Mouse (Mus musculus): ENCODE results near the gene Ubp1. TPM values are rescaled to one million over a fixed set of nuclear protein-coding genes. Genes with fewer than 3 reads are reported as not detected.
A peak's percentile ranks its signal among the peaks of the same experiment; 100 is the strongest.

The Ubp1 gene
- polyA plus RNA-seq, 1 experiment from 2014 or later = 47.6 TPM

DNA sequence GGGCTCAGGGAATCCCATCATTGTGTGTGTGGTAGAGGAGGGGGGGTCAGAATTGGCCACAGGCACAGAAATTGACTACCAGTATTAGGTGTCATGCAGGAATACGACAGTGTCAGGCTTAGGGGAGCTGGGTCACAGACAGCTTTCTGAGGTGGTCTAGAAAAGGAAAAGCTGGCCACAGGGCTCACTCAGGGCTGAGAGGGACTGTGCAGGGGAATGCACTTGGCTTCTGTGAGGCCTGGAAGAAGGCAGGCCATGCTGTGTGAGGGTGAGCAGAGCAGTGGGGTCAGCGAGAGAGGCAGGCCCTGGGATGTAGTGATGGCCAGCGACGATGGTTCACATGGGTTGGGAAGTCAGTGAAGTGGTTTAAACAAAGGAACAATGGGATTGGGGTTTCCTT, 43.1 kb downstream of the Ubp1 start:
- H3K4me2 ChIP-seq = no peak overlapping the region
- no peak overlapping the region for H3K27ac ChIP-seq
- no peak overlapping the region for H3K4me3 ChIP-seq (replicated peaks)
- no peaks in the 10 kb centered on the region for H3K4me1 ChIP-seq
- peaks cover 87% of the 10 kb centered on the region for H3K36me3 ChIP-seq (replicated peaks)
- H3K27me3 ChIP-seq = no peaks in the 10 kb centered on the region
- 66% methylated on average over 4 of the region's 4 CpGs for WGBS
- no peak overlapping the region for H3K9ac ChIP-seq
- no peak for ATAC-seq (ENCODE audit: low FRiP score)
- no peaks in the 10 kb centered on the region for H3K9me3 ChIP-seq

DNA sequence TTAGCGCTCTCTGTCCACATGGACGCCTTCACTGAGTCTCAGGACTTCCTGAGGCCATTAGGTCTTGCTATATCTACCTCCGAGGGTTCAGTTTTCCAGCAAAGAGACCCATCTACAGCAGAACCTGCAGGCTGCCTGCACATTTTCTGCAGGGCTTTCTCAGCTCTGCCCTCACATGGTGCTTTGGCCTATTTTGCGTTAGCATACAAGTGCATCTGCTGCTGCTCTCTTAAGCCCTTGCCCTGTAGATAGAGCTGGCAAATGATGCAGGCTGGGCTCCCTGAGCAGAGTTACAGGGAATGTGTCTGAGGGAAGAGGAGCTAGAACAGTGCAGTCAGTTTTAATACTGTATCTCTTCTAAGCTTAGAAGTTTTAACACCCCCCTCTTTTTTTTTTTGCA, 44.2 kb downstream of the Ubp1 start:
- WGBS = 92% methylated on average over 4 of the region's 4 CpGs
- Histone ChIP-seq H3K4me3 (replicated peaks) (no peak overlapping the region), H3K4me1 (no peaks in the 10 kb centered on the region), H3K9me3 (no peaks in the 10 kb centered on the region), H3K27me3 (no peaks in the 10 kb centered on the region), H3K4me2 (no peak overlapping the region), H3K9ac (no peak overlapping the region), H3K36me3 (replicated peaks) (peaks cover 87% of the 10 kb centered on the region), H3K27ac (no peak overlapping the region)
- ATAC-seq (ENCODE audit: low FRiP score) = no peak

GRCm38 (mm10) chr9:113975442-113975841, 44.7 kb downstream of the Ubp1 start:
- H3K9me3 ChIP-seq = no peaks in the 10 kb centered on the region
- WGBS = 85% methylated on average over 7 of the region's 7 CpGs
- no peak for ATAC-seq (ENCODE audit: low FRiP score)
- H3K4me3 ChIP-seq (replicated peaks) = no peak overlapping the region
- no peak overlapping the region for H3K9ac ChIP-seq
- no peak overlapping the region for H3K27ac ChIP-seq
- no peaks in the 10 kb centered on the region for H3K4me1 ChIP-seq
- H3K36me3 ChIP-seq (replicated peaks) = peaks cover 82% of the 10 kb centered on the region
- H3K4me2 ChIP-seq = no peak overlapping the region
- no peaks in the 10 kb centered on the region for H3K27me3 ChIP-seq

DNA sequence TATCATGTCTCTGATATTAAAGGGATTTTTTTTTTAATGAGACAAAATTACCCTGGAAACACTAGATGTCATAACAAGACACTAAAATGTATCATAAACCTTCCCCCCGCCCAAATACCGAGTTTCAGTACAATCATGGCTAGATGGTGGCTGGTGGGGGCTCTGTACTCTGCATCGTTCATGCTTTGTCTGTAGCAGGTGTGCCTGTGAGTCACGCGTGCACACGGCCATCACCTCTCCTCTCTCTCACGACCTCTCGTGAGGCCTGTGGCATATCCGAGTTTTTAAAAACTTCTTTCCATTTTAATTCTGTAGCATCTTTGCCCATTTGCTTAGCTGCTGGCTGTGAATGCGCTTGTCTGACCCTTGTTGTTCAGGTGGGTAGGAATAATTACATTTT, 45.5 kb downstream of the Ubp1 start:
- no peak overlapping the region for H3K9ac ChIP-seq
- H3K9me3 ChIP-seq = no peaks in the 10 kb centered on the region
- H3K27ac ChIP-seq = no peak overlapping the region
- 96% methylated on average over 10 of the region's 10 CpGs for WGBS
- no peak for ATAC-seq (ENCODE audit: low FRiP score)
- H3K4me3 ChIP-seq (replicated peaks) = no peak overlapping the region
- H3K27me3 ChIP-seq = no peaks in the 10 kb centered on the region
- H3K36me3 ChIP-seq (replicated peaks) = peaks cover 74% of the 10 kb centered on the region
- peaks cover 5% of the 10 kb centered on the region for H3K4me1 ChIP-seq
- H3K4me2 ChIP-seq = no peak overlapping the region

GRCm38 (mm10) chr9:113977225-113977840, 46.6 kb downstream of the Ubp1 start:
- no peaks in the 10 kb centered on the region for H3K9me3 ChIP-seq
- 87% methylated on average over 11 of the region's 11 CpGs for WGBS
- no peak overlapping the region for H3K4me3 ChIP-seq (replicated peaks)
- H3K27ac ChIP-seq = no peak overlapping the region
- H3K36me3 ChIP-seq (replicated peaks) = peaks cover 69% of the 10 kb centered on the region
- H3K4me2 ChIP-seq = no peak overlapping the region
- ATAC-seq (ENCODE audit: low FRiP score) = no peak
- H3K4me1 ChIP-seq = peaks cover 9% of the 10 kb centered on the region
- no peak overlapping the region for H3K9ac ChIP-seq
- no peaks in the 10 kb centered on the region for H3K27me3 ChIP-seq

DNA sequence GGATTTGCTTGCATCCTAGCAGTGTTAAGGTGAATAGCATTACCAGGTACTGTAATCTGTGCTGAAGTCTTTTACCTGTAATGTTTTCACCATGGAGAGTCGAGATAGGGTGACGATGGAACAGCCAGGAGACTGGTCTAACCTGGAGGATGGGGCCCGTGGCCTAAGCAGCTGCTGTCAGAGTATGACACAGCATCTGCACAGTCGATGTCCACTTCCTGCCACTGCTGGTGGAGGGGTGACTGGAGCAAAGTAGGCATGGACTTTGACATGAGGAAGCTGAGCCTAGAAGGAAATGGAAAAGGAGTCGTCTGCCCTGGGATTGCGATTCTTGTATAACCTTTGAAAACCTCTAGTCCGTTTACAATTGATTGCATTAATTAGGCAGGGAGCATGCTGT, 47.9 kb downstream of the Ubp1 start:
- H3K9me3 ChIP-seq = no peaks in the 10 kb centered on the region
- no peak overlapping the region for H3K9ac ChIP-seq
- ATAC-seq (ENCODE audit: low FRiP score) = no peak
- no peak overlapping the region for H3K4me3 ChIP-seq (replicated peaks)
- H3K36me3 ChIP-seq (replicated peaks) = peaks cover 59% of the 10 kb centered on the region
- 84% methylated on average over 7 of the region's 7 CpGs for WGBS
- no peaks in the 10 kb centered on the region for H3K27me3 ChIP-seq
- H3K4me1 ChIP-seq = peaks cover 9% of the 10 kb centered on the region
- H3K4me2 ChIP-seq = no peak overlapping the region
- H3K27ac ChIP-seq = no peak overlapping the region

- Histone ChIP-seq H3K4me1 (peaks cover 9% of the 10 kb centered on the region), H3K27me3 (no peaks in the 10 kb centered on the region), H3K36me3 (replicated peaks) (peaks cover 57% of the 10 kb centered on the region), H3K9ac (no peak overlapping the region), H3K27ac (no peak overlapping the region), H3K4me3 (replicated peaks) (no peak overlapping the region), H3K9me3 (no peaks in the 10 kb centered on the region), H3K4me2 (no peak overlapping the region)
- ATAC-seq (ENCODE audit: low FRiP score) = no peak
- WGBS = 90% methylated on average over 13 of the region's 13 CpGs
These were observed 48.6 kb downstream of the Ubp1 start for GRCm38 (mm10) chr9:113979356-113979755.

DNA sequence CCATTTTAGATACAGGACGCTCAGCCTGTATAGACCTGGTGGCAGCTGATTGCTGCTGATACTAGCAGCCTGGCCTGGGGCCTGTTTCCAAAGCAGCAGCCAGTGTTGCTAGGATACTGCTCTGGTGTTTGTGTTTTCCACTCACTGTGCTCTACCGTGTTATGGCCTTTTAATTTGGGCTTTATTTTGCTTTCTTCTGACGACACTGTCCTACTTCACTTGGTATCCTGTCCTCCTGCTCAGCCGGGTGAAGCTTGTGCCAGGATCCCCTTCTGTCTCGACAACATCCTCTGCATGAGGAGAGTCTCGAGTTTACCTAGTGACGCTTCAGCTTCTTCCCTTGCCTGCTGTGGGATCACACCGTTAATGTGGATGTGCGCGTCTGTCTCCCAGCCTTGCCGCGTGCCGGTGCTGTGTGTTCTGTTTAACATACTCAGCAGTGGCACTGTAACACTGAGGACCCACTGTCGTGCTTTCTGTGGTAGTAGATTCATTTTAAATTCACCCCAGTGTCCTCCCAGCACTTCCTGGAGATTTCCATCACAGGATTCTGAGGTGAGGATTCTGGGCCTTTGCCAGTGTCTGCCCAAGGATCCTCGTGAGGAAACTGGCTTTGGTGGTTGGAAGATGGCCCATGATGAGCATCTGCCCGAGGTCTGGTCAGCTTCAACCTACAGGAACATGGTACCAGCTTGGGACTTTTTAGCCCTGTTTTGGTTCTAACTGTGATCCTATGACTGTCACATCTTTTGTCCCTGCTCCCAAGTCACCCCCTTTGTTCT, 50.6 kb downstream of the Ubp1 start:
- peak overlapping the region; percentile 69 for H3K27ac ChIP-seq
- no peaks in the 10 kb centered on the region for H3K9me3 ChIP-seq
- H3K4me2 ChIP-seq = no peak overlapping the region
- peak; percentile 64 for ATAC-seq (ENCODE audit: low FRiP score)
- H3K27me3 ChIP-seq = no peaks in the 10 kb centered on the region
- no peak overlapping the region for H3K4me3 ChIP-seq (replicated peaks)
- peaks cover 9% of the 10 kb centered on the region for H3K4me1 ChIP-seq
- 73% methylated on average over 16 of the region's 16 CpGs for WGBS
- H3K9ac ChIP-seq = no peak overlapping the region
- peaks cover 45% of the 10 kb centered on the region for H3K36me3 ChIP-seq (replicated peaks)

DNA sequence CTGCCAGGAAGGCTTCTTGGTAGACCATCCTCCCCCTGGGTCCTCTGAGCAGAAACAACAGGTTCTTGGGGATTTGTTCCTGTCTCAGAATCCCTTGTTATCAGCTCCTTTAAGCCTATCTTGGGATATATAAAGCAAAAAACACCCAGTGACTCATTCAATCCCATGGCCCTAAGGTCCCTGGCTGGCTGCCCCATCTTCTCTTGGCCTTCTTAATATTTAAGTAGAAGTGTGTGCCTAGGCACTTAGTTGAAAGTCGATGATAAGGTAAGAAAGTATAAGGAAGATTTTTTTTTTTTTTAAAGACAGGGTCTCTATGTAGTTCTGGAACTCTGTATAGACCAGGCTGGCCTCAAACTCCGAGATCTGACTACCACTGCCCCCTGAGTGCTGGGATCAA, 51.7 kb downstream of the Ubp1 start:
- Histone ChIP-seq H3K4me2 (no peak overlapping the region), H3K27ac (no peak overlapping the region), H3K9me3 (no peaks in the 10 kb centered on the region), H3K36me3 (replicated peaks) (peaks cover 35% of the 10 kb centered on the region), H3K4me1 (peaks cover 9% of the 10 kb centered on the region), H3K27me3 (no peaks in the 10 kb centered on the region), H3K9ac (no peak overlapping the region), H3K4me3 (replicated peaks) (no peak overlapping the region)
- WGBS = 88% methylated on average over 2 of the region's 2 CpGs
- ATAC-seq (ENCODE audit: low FRiP score) = no peak

- WGBS = 91% methylated on average over 11 of the region's 11 CpGs
- Histone ChIP-seq H3K36me3 (replicated peaks) (peaks cover 29% of the 10 kb centered on the region), H3K9ac (no peak overlapping the region), H3K4me1 (peaks cover 9% of the 10 kb centered on the region), H3K27ac (no peak overlapping the region), H3K27me3 (no peaks in the 10 kb centered on the region), H3K4me3 (replicated peaks) (no peak overlapping the region), H3K4me2 (no peak overlapping the region), H3K9me3 (no peaks in the 10 kb centered on the region)
- no peak for ATAC-seq (ENCODE audit: low FRiP score)
These were observed 52.3 kb downstream of the Ubp1 start for GRCm38 (mm10) chr9:113982883-113983670.

DNA sequence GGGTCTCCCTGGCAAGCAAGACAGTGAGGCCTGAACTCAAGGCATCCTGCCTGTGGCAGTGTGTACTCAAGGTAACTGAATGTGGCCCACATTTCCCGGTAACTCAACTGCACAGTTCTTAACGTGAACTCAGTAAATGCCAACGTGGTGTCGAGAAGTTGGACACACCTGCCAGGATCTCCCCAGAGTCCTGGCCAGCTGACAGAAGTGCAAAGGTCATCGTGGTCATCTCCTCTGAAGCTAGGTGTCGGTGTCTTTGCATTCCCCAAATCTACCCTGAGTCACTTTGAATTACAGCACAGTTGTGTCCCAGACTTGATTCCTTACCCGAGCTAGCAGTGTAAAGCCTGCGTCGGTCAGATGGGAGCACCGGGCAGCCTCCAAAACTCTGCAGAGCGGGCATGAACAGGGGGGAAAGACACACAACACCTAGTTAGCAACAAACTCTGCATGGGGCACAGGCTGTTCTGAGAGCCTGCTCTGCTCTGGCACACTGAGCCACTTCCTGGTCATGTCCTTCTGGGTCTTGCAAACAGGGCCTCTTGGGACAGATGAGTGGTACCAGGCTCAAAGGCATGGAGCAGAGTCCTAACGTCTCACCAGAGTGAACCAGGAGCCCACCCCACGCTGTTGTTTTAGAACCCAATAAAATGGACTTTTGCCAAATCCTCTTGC, 54.3 kb downstream of the Ubp1 start:
- H3K27me3 ChIP-seq = no peaks in the 10 kb centered on the region
- H3K4me1 ChIP-seq = peaks cover 9% of the 10 kb centered on the region
- no peak overlapping the region for H3K4me2 ChIP-seq
- 91% methylated on average over 13 of the region's 13 CpGs for WGBS
- H3K9me3 ChIP-seq = no peaks in the 10 kb centered on the region
- H3K4me3 ChIP-seq (replicated peaks) = no peak overlapping the region
- ATAC-seq (ENCODE audit: low FRiP score) = no peak
- no peak overlapping the region for H3K27ac ChIP-seq
- H3K36me3 ChIP-seq (replicated peaks) = peaks cover 11% of the 10 kb centered on the region
- no peak overlapping the region for H3K9ac ChIP-seq
